30 mouse cellular contexts compared by ENCODE assay signal in the genomic region with DNA sequence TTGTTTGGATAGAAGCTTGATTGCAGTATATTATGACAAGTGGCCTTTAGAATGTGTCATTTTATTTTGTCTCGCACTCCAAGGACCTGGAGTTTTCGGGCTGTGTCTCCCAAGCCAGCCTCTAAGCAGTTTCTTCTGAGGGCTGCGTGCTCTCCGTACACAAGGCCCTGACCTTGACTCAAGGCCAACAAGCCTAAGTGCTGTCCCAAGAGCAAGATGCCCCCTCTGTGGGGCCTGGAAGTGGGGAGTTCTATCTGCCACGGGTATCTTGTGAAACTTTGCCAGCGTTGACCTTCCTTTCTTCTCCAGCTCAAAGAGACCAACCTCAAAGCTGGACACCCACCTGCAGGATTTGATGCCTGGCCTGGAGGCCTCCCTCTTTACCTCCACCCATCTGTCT. TPM values are rescaled to one million over a fixed set of nuclear protein-coding genes. Genes with fewer than 3 reads are reported as not detected.
"Had no signal": no experiment of that assay in that cellular context is flagged by ENCODE, and none has a peak within 500 bp of the region (broad histone marks: within the 10 kb centered on the region; RNA-seq: fewer than 3 reads in every experiment).

No protein-coding gene starts in this region.

- H3K27ac ChIP-seq: intestine, embryonic 15.5 days; kidney, embryonic 15.5 days; left cerebral cortex, adult 2 months; liver, embryonic 13.5 days; macrophage; midbrain, embryonic 13.5 days; neural tube, embryonic 13.5 days; stomach, postnatal 0 days had no signal

- DNase-seq: kidney, adult 11 months; kidney, adult 8-10 months; kidney, postnatal 10 days; kidney, postnatal 36 days; layer of hippocampus, postnatal 36 days; liver, embryonic 13.5 days; lung, embryonic 14.5 days; thymus, adult 2 months; thymus, postnatal 14 days; thymus, postnatal 4 days had no signal

- H3K4me1 ChIP-seq: intestine, embryonic 15.5 days; kidney, embryonic 15.5 days had no signal

- H3K4me2 ChIP-seq: intestine, embryonic 15.5 days; kidney, embryonic 15.5 days; liver, embryonic 13.5 days; lung, embryonic 14.5 days; midbrain, embryonic 13.5 days; neural tube, embryonic 13.5 days had no signal

- H3K9ac ChIP-seq: intestine, embryonic 15.5 days; kidney, embryonic 15.5 days; liver, embryonic 13.5 days; lung, embryonic 14.5 days; midbrain, embryonic 13.5 days; neural tube, embryonic 13.5 days had no signal

- H3K27me3 ChIP-seq: liver, embryonic 13.5 days had no signal

- ATAC-seq: intestine, embryonic 15.5 days; lung, postnatal 0 days; midbrain, embryonic 13.5 days; midbrain, embryonic 16.5 days had no signal

- H3K9me3 ChIP-seq: intestine, embryonic 15.5 days; kidney, embryonic 15.5 days; liver, embryonic 13.5 days; midbrain, embryonic 13.5 days; neural tube, embryonic 13.5 days had no signal

- H3K36me3 ChIP-seq: intestine, embryonic 15.5 days; kidney, embryonic 15.5 days; liver, embryonic 13.5 days; midbrain, embryonic 13.5 days; neural tube, embryonic 13.5 days had no signal

- H3K4me3 ChIP-seq: intestine, embryonic 15.5 days; kidney, embryonic 15.5 days; left cerebral cortex, adult 2 months; liver, embryonic 13.5 days; midbrain, embryonic 13.5 days; myocyte; neural tube, embryonic 13.5 days had no signal

RNA-seq across cellular contexts. Expression of gene Clrn3, which starts 15.9 kb away (rescaled TPM):
- total RNA-seq: layer of hippocampus, adult 18-20 months; layer of hippocampus, postnatal 10 days; layer of hippocampus, postnatal 36 days; left cerebral cortex, adult 2 months; left cerebral cortex, postnatal 10 days; left cerebral cortex, postnatal 36 days; liver, adult 2 months; megakaryocyte, adult 5-6 weeks; monocyte, adult 5-6 weeks; neutrophil, adult 5-6 weeks had no signal
- polyA plus RNA-seq: limb, embryonic 11.5 days; liver, embryonic 13.5 days; lung, embryonic 14.5 days; lung, postnatal 0 days; macrophage; midbrain, embryonic 13.5 days; midbrain, embryonic 16.5 days; myocyte; neural tube, embryonic 13.5 days; spleen, adult 2 months had no signal
